Mouse (Mus musculus): ENCODE results near the gene Cntd1. TPM values are rescaled to one million over a fixed set of nuclear protein-coding genes. Genes with fewer than 3 reads are reported as not detected.
"Not testable (repeated sequence)": the region's sequence is repeated elsewhere in the genome, so short reads cannot be mapped to it uniquely, and the experiment has no call there.

Gene Cntd1
- polyA plus RNA-seq, 1 experiment from 2014 or later = 1.2 TPM

- Histone ChIP-seq H3K36me3 (ENCODE audit: control insufficient read depth, insufficient read depth, low read length) (peaks cover 10% of the 10 kb centered on the region), H3K4me1 (replicated peaks; ENCODE audit: control insufficient read depth, insufficient read depth, low read length) (peaks cover 13% of the 10 kb centered on the region; the same call in 1 of the 2 replicates), H3K4me3 (ENCODE audit: low read depth, low read length) (no peak overlapping the region), H3K9ac (ENCODE audit: low read depth, low read length) (no peak overlapping the region), H3K9me3 (ENCODE audit: control insufficient read depth, low read length) (no peaks in the 10 kb centered on the region), H3K4me2 (no peak overlapping the region), H3K27ac (ENCODE audit: low read depth, low read length) (peak overlapping the region; percentile 99), H3K27me3 (replicated peaks; ENCODE audit: control insufficient read depth, insufficient read depth, low read length) (no peaks in the 10 kb centered on the region)
- DNase-seq (ENCODE audit: low spot score) (no peak), ATAC-seq (replicated peaks; ENCODE audit: low FRiP score) (no peak)
- 95% methylated on average over 1 of the region's 1 CpGs for WGBS
Observed at GRCm38 (mm10) chr11:101314567-101314966, 35.8 kb downstream of the Cntd1 start.

- DNase-seq (ENCODE audit: low spot score) (no peak), ATAC-seq (replicated peaks; ENCODE audit: low FRiP score) (no peak)
- H3K27ac ChIP-seq (ENCODE audit: low read depth, low read length) = peak overlapping the region; percentile 99
- H3K9ac ChIP-seq (ENCODE audit: low read depth, low read length) = peak overlapping the region; percentile 92
- peaks cover 13% of the 10 kb centered on the region; the same call in 1 of the 2 replicates for H3K4me1 ChIP-seq (replicated peaks; ENCODE audit: control insufficient read depth, insufficient read depth, low read length)
- H3K9me3 ChIP-seq (ENCODE audit: control insufficient read depth, low read length) = no peaks in the 10 kb centered on the region
- H3K27me3 ChIP-seq (replicated peaks; ENCODE audit: control insufficient read depth, insufficient read depth, low read length) = no peaks in the 10 kb centered on the region
- H3K36me3 ChIP-seq (ENCODE audit: control insufficient read depth, insufficient read depth, low read length) = peaks cover 16% of the 10 kb centered on the region
- peak overlapping the region; percentile 90 for H3K4me2 ChIP-seq
- WGBS = 68% methylated on average over 8 of the region's 8 CpGs
- peak overlapping the region; percentile 98 for H3K4me3 ChIP-seq (ENCODE audit: low read depth, low read length)
Observed at GRCm38 (mm10) chr11:101315082-101315650, 36.4 kb downstream of the Cntd1 start.

- peak within 1 kb of the TSS; percentile 90 for H3K4me2 ChIP-seq
- under 1% methylated on average over 62 of the region's 62 CpGs for WGBS
- ATAC-seq (replicated peaks; ENCODE audit: low FRiP score) = peak; percentile 92
Observed at GRCm38 (mm10) chr11:101315665-101316500, 37.1 kb downstream of the Cntd1 start, which contains the start of gene Psme3. Gene Psme3, plus strand, starts transcription at chr11:101316213.

GRCm38 (mm10) chr11:101316501-101316917 is 37.7 kb downstream of the Cntd1 start:
- WGBS = under 1% methylated on average over 17 of the region's 17 CpGs
- H3K27ac ChIP-seq (ENCODE audit: low read depth, low read length) = peak overlapping the region; percentile 99
- peaks cover 29% of the 10 kb centered on the region for H3K36me3 ChIP-seq (ENCODE audit: control insufficient read depth, insufficient read depth, low read length)
- DNase-seq (ENCODE audit: low spot score) (peak; percentile 66), ATAC-seq (replicated peaks; ENCODE audit: low FRiP score) (peak; percentile 67)
- peak overlapping the region; percentile 92 for H3K9ac ChIP-seq (ENCODE audit: low read depth, low read length)
- H3K9me3 ChIP-seq (ENCODE audit: control insufficient read depth, low read length) = no peaks in the 10 kb centered on the region
- peak overlapping the region; percentile 90 for H3K4me2 ChIP-seq
- no peaks in the 10 kb centered on the region for H3K27me3 ChIP-seq (replicated peaks; ENCODE audit: control insufficient read depth, insufficient read depth, low read length)
- H3K4me1 ChIP-seq (replicated peaks; ENCODE audit: control insufficient read depth, insufficient read depth, low read length) = peaks cover 13% of the 10 kb centered on the region; the same call in 1 of the 2 replicates
- H3K4me3 ChIP-seq (ENCODE audit: low read depth, low read length) = peak overlapping the region; percentile 98

More at GRCm38 (mm10) chr11:101315665-101316500, 37.1 kb downstream of the Cntd1 start, which contains the start of gene Psme3:
- H3K9me3 ChIP-seq (ENCODE audit: control insufficient read depth, low read length) = no peaks in the 10 kb centered on the region
- no peaks in the 10 kb centered on the region for H3K27me3 ChIP-seq (replicated peaks; ENCODE audit: control insufficient read depth, insufficient read depth, low read length)
- peaks cover 23% of the 10 kb centered on the region for H3K36me3 ChIP-seq (ENCODE audit: control insufficient read depth, insufficient read depth, low read length)
- H3K27ac ChIP-seq (ENCODE audit: low read depth, low read length) = peak within 1 kb of the TSS; percentile 99
- H3K9ac ChIP-seq (ENCODE audit: low read depth, low read length) = peak within 1 kb of the TSS; percentile 92
- peak within 1 kb of the TSS; percentile 98 for H3K4me3 ChIP-seq (ENCODE audit: low read depth, low read length)
- DNase-seq (ENCODE audit: low spot score) = peak; percentile 95
- peaks cover 13% of the 10 kb centered on the region; the same call in 1 of the 2 replicates for H3K4me1 ChIP-seq (replicated peaks; ENCODE audit: control insufficient read depth, insufficient read depth, low read length)

- Histone ChIP-seq H3K4me1 (replicated peaks; ENCODE audit: control insufficient read depth, insufficient read depth, low read length) (no peaks in the 10 kb centered on the region), H3K9me3 (ENCODE audit: control insufficient read depth, low read length) (no peaks in the 10 kb centered on the region), H3K27me3 (replicated peaks; ENCODE audit: control insufficient read depth, insufficient read depth, low read length) (no peaks in the 10 kb centered on the region), H3K9ac (ENCODE audit: low read depth, low read length) (no peak overlapping the region), H3K4me3 (ENCODE audit: low read depth, low read length) (no peak overlapping the region), H3K27ac (ENCODE audit: low read depth, low read length) (no peak overlapping the region), H3K4me2 (no peak overlapping the region), H3K36me3 (ENCODE audit: control insufficient read depth, insufficient read depth, low read length) (peaks cover 63% of the 10 kb centered on the region)
- DNase-seq (ENCODE audit: low spot score) (peak; percentile 63), ATAC-seq (replicated peaks; ENCODE audit: low FRiP score) (peak; percentile 50)
- WGBS = 43% methylated on average over 4 of the region's 4 CpGs
Observed at GRCm38 (mm10) chr11:101323609-101324008, 44.8 kb downstream of the Cntd1 start.

DNA sequence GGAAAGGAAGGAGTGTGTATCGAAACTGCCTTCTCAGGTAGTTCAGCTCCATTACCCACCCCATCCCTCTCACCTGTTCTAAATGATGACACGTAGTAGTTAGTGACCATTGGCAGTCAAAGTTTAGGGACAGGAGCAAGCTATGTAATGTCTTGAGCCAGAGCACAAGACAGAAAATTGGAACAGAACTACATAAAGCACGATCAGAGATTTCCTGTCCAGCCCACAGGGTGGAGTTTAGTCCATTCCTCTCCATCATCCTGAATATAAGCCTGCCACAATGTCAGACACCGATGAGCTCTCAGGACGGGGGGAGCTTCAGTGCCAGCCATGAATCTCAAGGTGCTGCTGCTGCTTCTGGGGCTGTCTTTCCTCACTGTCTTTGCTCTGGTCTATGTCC is 46.0 kb downstream of the Cntd1 start, which contains the start of gene Aoc2:
Aoc2 (plus strand) TSS at position 301 of the 400 bp plus-strand sequence.
- Histone ChIP-seq H3K4me3 (ENCODE audit: low read depth, low read length) (no peak within 1 kb of the TSS), H3K27ac (ENCODE audit: low read depth, low read length) (no peak within 1 kb of the TSS), H3K36me3 (ENCODE audit: control insufficient read depth, insufficient read depth, low read length) (peaks cover 54% of the 10 kb centered on the region), H3K4me2 (no peak within 1 kb of the TSS), H3K9me3 (ENCODE audit: control insufficient read depth, low read length) (no peaks in the 10 kb centered on the region), H3K9ac (ENCODE audit: low read depth, low read length) (no peak within 1 kb of the TSS), H3K27me3 (replicated peaks; ENCODE audit: control insufficient read depth, insufficient read depth, low read length) (no peaks in the 10 kb centered on the region), H3K4me1 (replicated peaks; ENCODE audit: control insufficient read depth, insufficient read depth, low read length) (no peaks in the 10 kb centered on the region)
- WGBS = 91% methylated on average over 5 of the region's 5 CpGs
- ATAC-seq (replicated peaks; ENCODE audit: low FRiP score) (no peak), DNase-seq (ENCODE audit: low spot score) (no peak)

DNA sequence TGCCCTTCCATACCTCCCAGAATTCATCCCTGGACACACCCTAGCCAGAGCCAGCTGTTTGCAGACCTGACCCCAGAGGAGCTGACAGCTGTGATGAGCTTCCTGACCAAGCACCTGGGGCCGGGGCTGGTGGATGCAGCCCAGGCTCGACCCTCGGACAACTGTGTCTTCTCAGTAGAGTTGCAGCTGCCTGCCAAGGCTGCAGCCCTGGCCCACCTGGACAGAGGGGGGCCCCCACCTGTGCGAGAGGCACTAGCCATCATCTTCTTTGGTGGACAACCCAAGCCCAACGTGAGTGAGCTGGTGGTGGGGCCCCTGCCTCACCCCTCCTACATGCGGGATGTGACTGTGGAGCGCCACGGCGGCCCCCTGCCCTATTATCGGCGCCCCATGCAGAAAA is 46.4 kb downstream of the Cntd1 start:
- H3K27me3 ChIP-seq (replicated peaks; ENCODE audit: control insufficient read depth, insufficient read depth, low read length); H3K4me3 ChIP-seq (ENCODE audit: low read depth, low read length); H3K27ac ChIP-seq (ENCODE audit: low read depth, low read length); H3K4me1 ChIP-seq (replicated peaks; ENCODE audit: control insufficient read depth, insufficient read depth, low read length); H3K9me3 ChIP-seq (ENCODE audit: control insufficient read depth, low read length); H3K4me2 ChIP-seq; ATAC-seq (replicated peaks; ENCODE audit: low FRiP score); DNase-seq (ENCODE audit: low spot score); H3K9ac ChIP-seq (ENCODE audit: low read depth, low read length): not testable (repeated sequence)
- H3K36me3 ChIP-seq (ENCODE audit: control insufficient read depth, insufficient read depth, low read length) = peaks cover 50% of the 10 kb centered on the region
- WGBS = 87% methylated on average over 11 of the region's 11 CpGs

- Histone ChIP-seq H3K4me2 (no peak overlapping the region), H3K36me3 (ENCODE audit: control insufficient read depth, insufficient read depth, low read length) (peaks cover 41% of the 10 kb centered on the region), H3K27ac (ENCODE audit: low read depth, low read length) (no peak overlapping the region), H3K4me1 (replicated peaks; ENCODE audit: control insufficient read depth, insufficient read depth, low read length) (no peaks in the 10 kb centered on the region), H3K9me3 (ENCODE audit: control insufficient read depth, low read length) (no peaks in the 10 kb centered on the region), H3K9ac (ENCODE audit: low read depth, low read length) (no peak overlapping the region), H3K27me3 (replicated peaks; ENCODE audit: control insufficient read depth, insufficient read depth, low read length) (no peaks in the 10 kb centered on the region), H3K4me3 (ENCODE audit: low read depth, low read length) (no peak overlapping the region)
- DNase-seq (ENCODE audit: low spot score) = no peak
- WGBS = 84% methylated on average over 11 of the region's 11 CpGs
- ATAC-seq (replicated peaks; ENCODE audit: low FRiP score) = no peak
Observed at GRCm38 (mm10) chr11:101326147-101326546, 47.3 kb downstream of the Cntd1 start.
